Mouse (Mus musculus) ES-CJ7 (cell line): ENCODE measurements at regions not wholly inside any gene's neighbourhood (a gene's known extent, or its start where the extent isn't known, plus 50 kb on each side); places are given as distances from the start of the nearest gene placed in this dataset.

Experiments used
- DNase-seq: peaks from one replicate; pipeline ENCODE4 v3.0.0; 2011; ENCODE audit warnings: low read depth, low spot score

GRCm38 (mm10) chr2:135525779-135526178 lies 133.0 kb upstream of the Plcb4 start:
- no peak for DNase-seq

- no peak for DNase-seq
These were observed 129.2 kb upstream of the Plcb4 start for GRCm38 (mm10) chr2:135529619-135530018.

- DNase-seq: no peak
These were observed 122.4 kb upstream of the Plcb4 start for GRCm38 (mm10) chr2:135536303-135536871.

GRCm38 (mm10) chr2:135538022-135538421 lies 120.8 kb upstream of the Plcb4 start:
- DNase-seq: no peak

- no peak for DNase-seq
These were observed 117.8 kb upstream of the Plcb4 start for GRCm38 (mm10) chr2:135541058-135541457.

GRCm38 (mm10) chr2:135541930-135542329 lies 116.9 kb upstream of the Plcb4 start:
- no peak for DNase-seq

GRCm38 (mm10) chr2:135544882-135545281 lies 113.9 kb upstream of the Plcb4 start:
- DNase-seq: peak; percentile 38

GRCm38 (mm10) chr2:135547966-135548365 lies 110.8 kb upstream of the Plcb4 start:
- DNase-seq: peak; percentile 78

GRCm38 (mm10) chr2:135553031-135553430 lies 105.8 kb upstream of the Plcb4 start:
- DNase-seq: peak; percentile 55

- peak; percentile 57 for DNase-seq
These were observed 100.8 kb upstream of the Plcb4 start for GRCm38 (mm10) chr2:135558026-135558425.

- peak; percentile 96 for DNase-seq
These were observed 99.5 kb upstream of the Plcb4 start for GRCm38 (mm10) chr2:135559328-135559727.

GRCm38 (mm10) chr2:135559933-135560710 lies 98.7 kb upstream of the Plcb4 start:
- peak; percentile 82 for DNase-seq

- DNase-seq: peak; percentile 80
These were observed 98.0 kb upstream of the Plcb4 start for GRCm38 (mm10) chr2:135560856-135561255.

GRCm38 (mm10) chr2:135561716-135562115 lies 97.1 kb upstream of the Plcb4 start:
- no peak for DNase-seq

GRCm38 (mm10) chr2:135562140-135562890 lies 96.5 kb upstream of the Plcb4 start:
- no peak for DNase-seq

- no peak for DNase-seq
These were observed 94.6 kb upstream of the Plcb4 start for GRCm38 (mm10) chr2:135564231-135564630.

GRCm38 (mm10) chr2:135568350-135568749 lies 90.5 kb upstream of the Plcb4 start:
- DNase-seq: no peak

- DNase-seq: peak; percentile 58
These were observed 87.2 kb upstream of the Plcb4 start for GRCm38 (mm10) chr2:135571599-135571998.

GRCm38 (mm10) chr2:135577228-135577627 lies 81.6 kb upstream of the Plcb4 start:
- DNase-seq: no peak

GRCm38 (mm10) chr2:135578135-135578534 lies 80.7 kb upstream of the Plcb4 start:
- no peak for DNase-seq

GRCm38 (mm10) chr2:135579514-135579913 lies 79.3 kb upstream of the Plcb4 start:
- no peak for DNase-seq

- DNase-seq: no peak
These were observed 78.8 kb upstream of the Plcb4 start for GRCm38 (mm10) chr2:135580051-135580450.

- DNase-seq: no peak
These were observed 76.5 kb upstream of the Plcb4 start for GRCm38 (mm10) chr2:135582341-135582740.
